Mouse (Mus musculus) midbrain, postnatal 0 days (tissue): ENCODE results near the gene Npm1. TPM values are rescaled to one million over a fixed set of nuclear protein-coding genes. Genes with fewer than 3 reads are reported as not detected.

Experiments used
- ATAC-seq: fragments of 200-750 bp; cut with Nextera tagmentation; 2 replicates; pipeline ENCODE4 v1.8.0; 2017; ENCODE audit warnings: moderate number of reproducible peaks, mild to moderate bottlenecking, moderate TSS enrichment, moderate library complexity; ENCODE audit not compliant: low FRiP score
- DNase-seq: peaks from one replicate; pipeline ENCODE4 v3.0.0-alpha.2; 2015; ENCODE audit warnings: low spot score
- H3K27ac ChIP-seq: fragments of 300-500 bp; sonication (generic); 2 replicates; pipeline ENCODE4 v1.5.1; 2014; ENCODE audit warnings: low read depth, mild to moderate bottlenecking, low read length, mixed read lengths
- H3K27me3 ChIP-seq: fragments of 300-500 bp; sonication (generic); 2 replicates; pipeline ENCODE4 v1.6.1; 2014; ENCODE audit warnings: low read length, control low read depth, mixed read lengths; ENCODE audit not compliant: insufficient read depth
- H3K36me3 ChIP-seq: fragments of 300-500 bp; sonication (generic); 2 replicates; pipeline ENCODE4 v1.6.1; 2014; ENCODE audit warnings: low read length, control low read depth, mixed read lengths; ENCODE audit not compliant: insufficient read depth
- H3K4me1 ChIP-seq: fragments of 300-500 bp; sonication (generic); 2 replicates; pipeline ENCODE4 v1.6.1; 2014; ENCODE audit warnings: mild to moderate bottlenecking, control low read depth, antibody characterized with exemption, low read length, mixed read lengths; ENCODE audit not compliant: insufficient read depth
- H3K4me2 ChIP-seq: fragments of 300-500 bp; sonication (generic); 2 replicates; pipeline ENCODE4 v1.6.1; 2014; ENCODE audit warnings: low read depth, mild to moderate bottlenecking, low read length, mixed read lengths; ENCODE audit not compliant: poor library complexity, severe bottlenecking
- H3K4me3 ChIP-seq: fragments of 300-500 bp; sonication (generic); 2 replicates; pipeline ENCODE4 v1.5.1; 2014; ENCODE audit warnings: low read depth, mild to moderate bottlenecking, low read length, moderate library complexity
- H3K9ac ChIP-seq: fragments of 300-500 bp; sonication (generic); replicated peaks from 2 replicates; pipeline ENCODE4 v1.6.1; 2014; ENCODE audit warnings: mild to moderate bottlenecking, low read length, moderate library complexity, mixed read lengths; ENCODE audit not compliant: poor library complexity, severe bottlenecking
- H3K9me3 ChIP-seq: fragments of 300-500 bp; sonication (generic); 2 replicates; pipeline ENCODE4 v1.6.1; 2016; ENCODE audit warnings: low read length, control low read depth
- CTCF ChIP-seq: IDR thresholded peaks from 2 replicates; pipeline ENCODE4 v1.5.1; 2016; ENCODE audit warnings: antibody characterized with exemption, mild to moderate bottlenecking
- whole genome bisulfite sequencing: fragments of 180-500 bp; shearing (Covaris S2); extraction: QIAGEN DNeasy Blood & Tissue Kit; methylation state at CpG from one replicate; pipeline ENCODE4 v1.1.7; 2014; 5-methylcytosine and 5-hydroxymethylcytosine counted together
- polyA plus RNA-seq: library from polyadenylated mRNA; unstranded; fragments of >200 nt; fragmentation: Nextera tagmentation; extraction: Ambion mirVana; gene quantifications from 2 replicates; pipeline ENCODE4 v1.2.1, GENCODE M21; 2015
- total RNA-seq: library from RNA; depleted of rRNA; stranded (reverse); fragments of >200 nt; gene quantifications from 2 replicates; pipeline ENCODE4 v1.2.3, GENCODE M21; 2014

Gene Npm1
- total and polyA plus RNA-seq, 2 experiments from 2014 or later: 303 to 334 TPM

GRCm38 (mm10) chr11:33202296-33202695 lies 39.3 kb upstream of the Npm1 start:
- Histone ChIP-seq H3K4me1 (no peaks in the 10 kb centered on the region), H3K27me3 (peaks cover 75% of the 10 kb centered on the region), H3K4me3 (peak overlapping the region; percentile 13; the same call in 1 of the 2 replicates), H3K36me3 (no peaks in the 10 kb centered on the region), H3K4me2 (no peak overlapping the region), H3K9ac (no peak overlapping the region), H3K9me3 (no peaks in the 10 kb centered on the region), H3K27ac (no peak overlapping the region)
- ATAC-seq (no peak), DNase-seq (no peak)
- TF ChIP-seq CTCF: peak; percentile 22; the same call in 1 of the 2 replicates
- 2% methylated on average over 33 of the region's 37 CpGs for WGBS

DNA sequence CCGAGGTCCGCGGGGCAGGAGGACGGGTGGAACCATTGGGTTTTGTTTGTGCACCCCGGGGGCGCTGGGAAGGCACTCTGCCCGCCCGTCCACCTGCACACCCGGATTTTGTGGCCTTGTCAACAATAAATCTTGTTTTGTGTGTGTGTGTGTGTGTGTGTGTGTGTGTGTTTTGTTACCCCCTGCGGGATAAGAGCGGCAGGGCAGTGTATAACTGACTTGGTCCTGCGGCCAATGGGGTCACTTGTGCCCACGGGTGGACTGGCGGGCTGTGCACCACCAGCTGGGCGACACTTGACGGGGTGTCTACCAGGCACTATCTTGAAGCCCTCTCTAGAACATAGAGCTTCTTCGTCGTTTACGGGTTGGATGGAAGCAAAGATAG lies 38.6 kb upstream of the Npm1 start:
- 0 out of 2 replicates have a peak overlapping the region, but pooled peaks have one; percentile 12 for H3K4me3 ChIP-seq
- DNase-seq (no peak), ATAC-seq (no peak)
- no peak for TF ChIP-seq CTCF
- no peaks in the 10 kb centered on the region for H3K9me3 ChIP-seq
- no peak overlapping the region for H3K9ac ChIP-seq
- 2% methylated on average over 19 of the region's 19 CpGs for WGBS
- H3K27ac ChIP-seq: no peak overlapping the region
- H3K27me3 ChIP-seq: peaks cover 77% of the 10 kb centered on the region
- 0 out of 2 replicates have a peak overlapping the region, but pooled peaks have one; percentile 5 for H3K4me2 ChIP-seq
- no peaks in the 10 kb centered on the region for H3K4me1 ChIP-seq
- H3K36me3 ChIP-seq: no peaks in the 10 kb centered on the region

DNA sequence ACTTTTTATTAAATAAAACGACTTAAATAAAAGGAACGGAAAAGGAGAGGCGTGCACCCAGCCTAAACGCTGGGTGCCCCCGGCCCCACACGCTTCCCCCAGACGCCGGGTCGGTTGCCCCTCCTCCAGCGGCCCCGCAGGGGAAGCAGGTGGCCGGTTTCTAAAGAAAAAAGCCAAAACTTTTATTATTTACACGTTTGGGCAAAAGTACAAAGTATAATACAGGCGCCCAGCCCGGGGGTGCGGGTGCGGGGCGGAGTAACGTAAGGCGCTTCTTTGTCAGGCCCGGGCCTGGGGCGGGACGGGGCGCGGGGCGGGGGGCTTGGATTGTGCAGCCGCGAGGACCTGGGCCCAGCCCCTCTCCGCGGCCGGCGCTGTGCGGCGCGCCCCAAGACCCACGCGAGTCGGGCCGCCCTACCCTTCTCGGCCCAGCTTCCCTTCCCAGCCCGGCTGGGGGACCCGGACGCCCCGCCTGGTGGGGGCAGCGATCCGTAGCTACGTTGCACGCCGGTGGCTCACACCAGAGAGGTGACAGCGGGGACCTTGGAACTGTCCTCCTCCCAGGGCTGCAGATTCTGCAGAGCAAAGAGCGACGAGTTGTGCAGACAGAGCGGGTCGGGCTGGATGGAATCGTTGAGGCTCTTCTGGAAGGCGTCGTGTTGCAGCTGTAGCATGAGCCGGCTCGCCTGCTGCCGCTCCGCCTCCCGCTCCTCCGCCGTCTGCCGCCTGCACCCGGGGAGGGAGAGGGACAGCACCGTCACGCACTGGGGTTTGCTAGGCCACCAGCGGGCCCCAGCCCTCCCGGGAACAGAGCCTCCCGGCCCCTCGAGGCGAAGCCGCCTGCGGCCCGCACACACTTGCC lies 38.0 kb upstream of the Npm1 start:
- H3K36me3 ChIP-seq: no peaks in the 10 kb centered on the region
- peak overlapping the region; percentile 12; the same call in 1 of the 2 replicates for H3K4me3 ChIP-seq
- 0 out of 2 replicates have a peak, but pooled peaks have one; percentile 28 for ATAC-seq
- no peaks in the 10 kb centered on the region for H3K4me1 ChIP-seq
- no peaks in the 10 kb centered on the region for H3K9me3 ChIP-seq
- TF ChIP-seq CTCF: no peak
- under 1% methylated on average over 71 of the region's 76 CpGs for WGBS
- no peak overlapping the region for H3K27ac ChIP-seq
- H3K9ac ChIP-seq: no peak overlapping the region
- 0 out of 2 replicates have a peak overlapping the region, but pooled peaks have one; percentile 5 for H3K4me2 ChIP-seq
- H3K27me3 ChIP-seq: peaks cover 77% of the 10 kb centered on the region
- DNase-seq: peak; percentile 43

GRCm38 (mm10) chr11:33199906-33200763 lies 37.1 kb upstream of the Npm1 start:
- Histone ChIP-seq H3K36me3 (no peaks in the 10 kb centered on the region), H3K4me2 (0 out of 2 replicates have a peak overlapping the region, but pooled peaks have one; percentile 5), H3K27ac (no peak overlapping the region), H3K9me3 (no peaks in the 10 kb centered on the region), H3K4me3 (peak overlapping the region; percentile 12; the same call in 1 of the 2 replicates), H3K9ac (no peak overlapping the region), H3K4me1 (no peaks in the 10 kb centered on the region), H3K27me3 (peaks cover 77% of the 10 kb centered on the region)
- no peak for DNase-seq
- 1% methylated on average over 45 of the region's 45 CpGs for WGBS
- ATAC-seq: no peak
- no peak for TF ChIP-seq CTCF

GRCm38 (mm10) chr11:33199117-33199514 lies 36.1 kb upstream of the Npm1 start:
- Histone ChIP-seq H3K27ac (no peak overlapping the region), H3K4me3 (no peak overlapping the region)
- WGBS: 3% methylated on average over 15 of the region's 15 CpGs

More at GRCm38 (mm10) chr11:33199117-33199514, 36.1 kb upstream of the Npm1 start:
- Histone ChIP-seq H3K9me3 (no peaks in the 10 kb centered on the region), H3K4me1 (no peaks in the 10 kb centered on the region), H3K4me2 (no peak overlapping the region), H3K9ac (no peak overlapping the region), H3K27me3 (peaks cover 78% of the 10 kb centered on the region), H3K36me3 (no peaks in the 10 kb centered on the region)
- DNase-seq (no peak), ATAC-seq (no peak)
- no peak for TF ChIP-seq CTCF
